Mouse (Mus musculus): Measurements from ENCODE around the gene Dock4.
A peak's percentile ranks its signal among the peaks of the same experiment; 100 is the strongest.
"Not testable (repeated sequence)": the region's sequence is repeated elsewhere in the genome, so short reads cannot be mapped to it uniquely, and the experiment has no call there.

Dock4 gene

GRCm38 (mm10) chr12:40832157-40832556, 386.4 kb downstream of the Dock4 start:
- DNase-seq, result peak; percentile 38 to 41

GRCm38 (mm10) chr12:40836924-40837323, 391.2 kb downstream of the Dock4 start:
- DNase-seq, result no peak

- DNase-seq, result peak; percentile 84 to 86
These were observed 392.0 kb downstream of the Dock4 start for GRCm38 (mm10) chr12:40837597-40838337.

GRCm38 (mm10) chr12:40838338-40838695, 392.6 kb downstream of the Dock4 start:
- DNase-seq, result peak; percentile 29 to 38

- peak; percentile 61 to 64 for DNase-seq
These were observed 393.2 kb downstream of the Dock4 start for GRCm38 (mm10) chr12:40838940-40839339.

- DNase-seq, result no peak
These were observed 394.1 kb downstream of the Dock4 start for GRCm38 (mm10) chr12:40839817-40840216.

- no peak for DNase-seq
These were observed 396.7 kb downstream of the Dock4 start for GRCm38 (mm10) chr12:40842251-40842988.

- no peak for DNase-seq
These were observed 397.2 kb downstream of the Dock4 start for GRCm38 (mm10) chr12:40842991-40843390.

GRCm38 (mm10) chr12:40843474-40844080, 397.8 kb downstream of the Dock4 start:
- no peak for DNase-seq

- DNase-seq, result no peak
These were observed 398.6 kb downstream of the Dock4 start for GRCm38 (mm10) chr12:40844324-40844723.

- DNase-seq, result no peak
These were observed 409.1 kb downstream of the Dock4 start for GRCm38 (mm10) chr12:40854705-40855367.

GRCm38 (mm10) chr12:40857466-40857865, 411.7 kb downstream of the Dock4 start:
- DNase-seq, result no peak

- not testable (repeated sequence) for DNase-seq
These were observed 413.0 kb downstream of the Dock4 start for GRCm38 (mm10) chr12:40858763-40859162.

GRCm38 (mm10) chr12:40870387-40870786, 424.6 kb downstream of the Dock4 start:
- DNase-seq, result no peak

GRCm38 (mm10) chr12:40872716-40873115, 427.0 kb downstream of the Dock4 start:
- DNase-seq, result no peak

GRCm38 (mm10) chr12:40873267-40873666, 427.5 kb downstream of the Dock4 start:
- DNase-seq, result not testable (repeated sequence)

GRCm38 (mm10) chr12:40884976-40885375, 439.2 kb downstream of the Dock4 start:
- no peak for DNase-seq

- no peak for DNase-seq
These were observed 439.6 kb downstream of the Dock4 start for GRCm38 (mm10) chr12:40885377-40885776.

- no peak for DNase-seq
These were observed 441.7 kb downstream of the Dock4 start for GRCm38 (mm10) chr12:40887496-40887895.

GRCm38 (mm10) chr12:40888261-40888791, 442.6 kb downstream of the Dock4 start:
- DNase-seq, result no peak

GRCm38 (mm10) chr12:40888829-40889228, 443.1 kb downstream of the Dock4 start:
- DNase-seq, result peak in 1 of 2 experiments; percentile 19

- DNase-seq, result no peak
These were observed 443.8 kb downstream of the Dock4 start for GRCm38 (mm10) chr12:40889534-40889933.

- no peak for DNase-seq
These were observed 445.4 kb downstream of the Dock4 start for GRCm38 (mm10) chr12:40891168-40891567.

All from cerebellum, postnatal 14 days (tissue).